Mouse (Mus musculus): ENCODE results near the gene Tor1b.
"Not testable (repeated sequence)": the region's sequence is repeated elsewhere in the genome, so short reads cannot be mapped to it uniquely, and the experiment has no call there.

The Tor1b gene

DNA sequence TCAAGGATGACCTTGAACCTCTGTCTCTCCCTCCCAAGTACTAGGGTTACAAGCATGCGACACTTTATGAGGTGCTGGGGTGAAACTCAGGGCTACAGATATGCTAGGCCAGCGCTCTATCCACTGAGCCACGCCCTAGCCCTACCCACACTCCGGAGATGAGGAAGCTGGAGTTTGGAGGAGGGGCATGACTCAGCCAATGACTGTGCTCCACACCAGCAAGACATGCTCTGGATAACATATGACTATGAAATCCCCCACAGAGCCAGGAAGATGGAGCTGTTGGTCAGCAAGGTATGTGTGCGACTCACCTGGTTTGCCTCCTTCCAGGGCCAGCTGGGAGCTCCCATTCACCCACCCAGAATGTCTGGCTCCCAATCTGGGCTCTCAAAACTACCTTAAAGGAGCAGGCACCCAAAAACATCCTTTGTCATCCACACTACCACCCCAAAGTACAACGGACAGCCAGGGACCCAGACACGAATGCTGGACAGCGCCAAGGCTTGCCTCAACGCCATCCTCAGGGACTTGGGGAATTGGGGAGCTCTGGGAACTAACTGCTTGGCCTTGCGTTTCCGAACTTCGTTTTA lies 23.8 kb upstream of the Tor1b start:
- in situ Hi-C loops (cut with MboI; ENCODE audit: low pct_unique_long_range_greater_than_20kb in 1 of 2, low sequenced_read_pairs in 2 of 2, unreplicated experiment in 1 of 2) = no loop called here

DNA sequence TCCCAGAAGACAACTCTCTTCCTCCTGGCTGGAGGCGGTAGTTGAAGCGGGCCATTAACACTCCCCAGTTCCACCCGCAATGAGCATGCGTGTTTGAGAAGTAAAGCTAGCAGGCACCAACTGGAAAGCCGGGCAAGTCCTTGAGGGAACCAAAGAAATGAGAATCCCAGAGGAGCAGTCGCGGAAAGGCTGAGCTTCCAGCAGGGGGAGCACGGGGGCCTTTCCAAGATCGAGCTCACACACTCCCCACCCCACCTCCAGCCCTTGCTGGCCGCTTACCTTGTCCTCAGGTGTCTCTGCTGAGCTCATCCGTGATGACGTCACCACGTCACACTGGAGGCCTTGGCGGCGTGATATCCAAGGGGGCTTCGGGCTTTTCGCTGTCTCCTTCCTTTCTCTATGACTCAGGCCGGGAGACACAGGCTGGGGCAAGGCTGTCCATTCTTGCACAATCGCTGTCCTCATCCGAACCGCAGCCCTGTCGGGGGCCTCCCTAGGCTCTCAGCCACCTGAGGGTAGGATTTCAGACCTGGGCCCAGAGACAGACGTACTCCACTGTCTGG lies 23.2 kb upstream of the Tor1b start, which contains the start of gene Ptges:
Gene Ptges, minus strand, starts transcription at position 381 of the 563 bp plus-strand sequence.
- in situ Hi-C loops (cut with MboI; ENCODE audit: low pct_unique_long_range_greater_than_20kb in 1 of 2, low sequenced_read_pairs in 2 of 2, unreplicated experiment in 1 of 2) = loop anchor here (5.0 to 10.0 kb wide), 4 partner anchors 37 to 105 kb away; no protein-coding TSS in a partner anchor

DNA sequence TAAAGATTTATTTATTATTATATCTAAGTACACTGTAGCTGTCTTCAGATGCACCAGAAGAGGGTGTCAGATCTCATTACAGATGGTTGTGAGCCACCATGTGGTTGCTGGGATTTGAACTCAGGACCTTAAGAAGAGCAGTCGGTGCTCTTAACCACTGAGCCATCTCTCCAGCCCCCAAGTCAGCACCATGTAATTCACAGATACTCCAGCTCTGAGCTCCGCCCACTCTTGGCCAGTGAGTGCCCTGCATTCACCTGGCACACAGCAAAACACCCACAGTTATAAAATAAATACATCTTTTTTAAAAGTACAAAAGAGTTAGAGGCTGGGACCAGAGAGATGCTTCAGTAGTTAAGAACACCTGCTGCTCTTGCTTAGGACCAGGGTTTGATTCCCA lies 21.9 kb upstream of the Tor1b start:
- in situ Hi-C loops (cut with MboI; ENCODE audit: low pct_unique_long_range_greater_than_20kb in 1 of 2, low sequenced_read_pairs in 2 of 2, unreplicated experiment in 1 of 2) = loop anchor here (5.0 to 10.0 kb wide), 4 partner anchors 39 to 106 kb away; no protein-coding TSS in a partner anchor

DNA sequence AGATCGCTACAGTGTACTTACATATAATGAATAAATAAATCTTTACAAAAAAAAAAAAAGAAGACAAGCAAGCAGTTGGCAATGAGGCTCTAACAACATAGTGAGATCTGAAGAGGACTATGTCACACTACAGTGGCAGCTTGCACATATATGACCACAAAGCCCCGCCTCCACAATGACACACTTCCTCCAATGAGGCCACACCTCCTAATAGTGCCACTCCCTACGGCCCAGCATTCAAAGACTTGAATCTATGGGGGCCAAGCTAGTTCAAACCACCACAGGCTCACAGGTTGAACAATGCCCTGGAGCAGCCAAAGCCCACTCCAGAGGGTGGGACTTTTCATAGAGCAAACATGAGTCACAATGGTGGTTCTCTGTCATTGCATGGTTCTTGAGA lies 20.8 kb upstream of the Tor1b start:
- in situ Hi-C loops (cut with MboI; ENCODE audit: low pct_unique_long_range_greater_than_20kb in 1 of 2, low sequenced_read_pairs in 2 of 2, unreplicated experiment in 1 of 2) = loop anchor here (5.0 to 10.0 kb wide), 4 partner anchors 40 to 107 kb away; no protein-coding TSS in a partner anchor

DNA sequence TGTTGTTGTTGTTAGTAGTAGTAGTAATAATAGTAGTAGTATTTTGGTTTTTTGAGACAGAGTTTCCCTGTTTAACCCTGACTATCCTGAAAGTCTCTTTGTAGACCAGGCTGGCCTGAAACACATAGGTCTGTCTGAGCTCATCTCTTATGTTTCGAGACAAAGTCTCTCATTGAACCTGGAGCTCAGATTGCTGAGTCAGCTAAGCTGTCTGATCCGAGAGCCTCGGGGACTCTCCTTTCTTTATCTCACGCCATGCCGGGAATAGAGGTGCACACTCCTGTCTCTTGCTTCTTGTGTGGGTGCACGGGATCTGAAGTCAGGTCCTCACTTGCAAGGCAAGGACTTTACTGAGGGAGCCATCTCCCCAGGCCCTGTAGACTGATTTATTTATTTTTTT lies 19.7 kb upstream of the Tor1b start:
- in situ Hi-C loops (cut with MboI; ENCODE audit: low pct_unique_long_range_greater_than_20kb in 1 of 2, low sequenced_read_pairs in 2 of 2, unreplicated experiment in 1 of 2) = loop anchor here (5.0 to 10.0 kb wide), 4 partner anchors 41 to 108 kb away; no protein-coding TSS in a partner anchor

DNA sequence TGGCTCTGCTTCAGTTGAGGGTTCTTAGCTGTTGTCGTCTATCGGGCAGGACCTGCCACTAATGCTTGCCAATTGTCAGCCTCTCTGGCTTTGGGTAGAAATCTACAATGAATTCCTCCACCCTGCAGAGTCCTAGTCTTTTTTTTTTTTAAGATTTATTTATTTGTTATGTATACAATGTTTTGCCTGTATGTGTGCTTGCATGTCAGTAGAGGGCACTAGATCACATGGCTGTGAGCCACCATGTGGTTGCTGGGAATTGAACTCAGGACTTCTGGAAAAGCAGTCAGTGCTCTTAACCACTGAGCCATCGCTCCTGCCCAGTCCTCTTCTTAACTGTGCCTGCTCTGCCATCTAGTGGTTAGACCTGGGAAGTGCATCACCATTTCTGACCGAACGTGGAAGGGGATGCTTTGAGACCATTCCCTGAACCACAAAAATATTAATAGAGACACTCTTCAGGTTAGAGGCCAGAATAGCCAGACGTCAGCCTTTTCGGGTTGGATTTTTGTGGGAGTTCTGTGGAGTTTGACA lies 18.8 kb upstream of the Tor1b start:
- in situ Hi-C loops (cut with MboI; ENCODE audit: low pct_unique_long_range_greater_than_20kb in 1 of 2, low sequenced_read_pairs in 2 of 2, unreplicated experiment in 1 of 2) = loop anchor here (5.0 to 10.0 kb wide), 4 partner anchors 42 to 109 kb away; no protein-coding TSS in a partner anchor

DNA sequence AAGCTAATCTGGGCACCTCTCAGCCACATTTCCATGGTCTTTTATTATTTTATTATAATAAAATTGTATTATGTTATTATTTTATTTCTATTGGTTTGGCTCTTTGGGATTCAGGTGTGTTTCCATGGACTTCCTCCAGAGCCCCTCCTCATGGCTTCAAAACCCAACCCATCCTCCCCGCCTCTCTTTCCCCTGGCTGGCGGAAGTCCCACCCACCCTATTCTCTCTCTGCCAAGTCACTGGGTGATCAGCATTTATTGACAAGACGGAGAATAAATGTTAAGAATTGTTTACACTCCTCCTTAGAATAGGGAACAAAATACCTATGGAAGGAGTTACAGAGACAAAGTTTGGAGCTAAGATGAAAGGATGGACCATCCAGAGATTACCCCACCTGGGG lies 16.0 kb upstream of the Tor1b start:
- in situ Hi-C loops (cut with MboI; ENCODE audit: low pct_unique_long_range_greater_than_20kb in 1 of 2, low sequenced_read_pairs in 2 of 2, unreplicated experiment in 1 of 2) = loop anchor here in 1 of 2 experiments (10.0 kb wide), 1 partner anchor 112 kb away; no protein-coding TSS in a partner anchor

DNA sequence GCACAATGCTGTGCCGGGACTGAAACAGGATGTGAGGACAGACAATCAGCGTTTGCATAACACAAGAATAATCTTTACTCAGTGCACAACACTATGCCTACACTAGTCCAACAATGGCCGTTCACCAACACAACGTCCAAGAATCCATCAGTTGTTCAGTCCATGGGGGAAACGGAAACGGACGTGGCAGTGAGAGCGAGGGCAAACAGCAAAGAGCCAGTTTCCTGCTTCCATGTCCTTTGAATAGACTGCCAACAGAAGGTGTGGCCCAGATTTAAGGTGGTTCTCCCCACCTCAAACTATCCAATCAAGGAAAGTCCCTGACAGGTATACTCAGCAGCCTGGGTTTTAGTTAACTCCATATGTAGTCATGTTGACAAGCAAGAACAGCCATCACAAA lies 15.0 kb upstream of the Tor1b start:
- in situ Hi-C loops (cut with MboI; ENCODE audit: low pct_unique_long_range_greater_than_20kb in 1 of 2, low sequenced_read_pairs in 2 of 2, unreplicated experiment in 1 of 2) = loop anchor here in 1 of 2 experiments (10.0 kb wide), 1 partner anchor 113 kb away; no protein-coding TSS in a partner anchor

DNA sequence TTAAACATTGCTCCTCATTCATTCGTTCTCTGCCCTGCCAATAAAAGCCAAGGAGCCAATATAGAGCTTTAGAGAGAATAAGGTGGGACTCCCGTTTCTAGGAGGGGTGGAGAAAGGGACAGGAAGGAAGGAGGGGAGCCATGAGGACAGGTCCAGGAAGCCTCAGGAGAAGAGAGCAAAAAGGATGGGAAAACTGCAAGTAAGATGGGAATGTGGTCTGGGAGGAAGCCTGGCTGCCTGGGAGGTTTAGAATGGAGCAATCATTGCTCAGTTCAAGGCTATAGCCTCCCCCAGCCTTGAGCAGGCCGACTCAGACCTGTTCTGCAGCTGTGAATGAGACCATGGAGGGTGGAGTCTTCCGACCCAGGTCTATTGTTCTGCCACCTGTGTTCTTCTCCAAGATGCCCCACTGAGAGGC lies 14.2 kb upstream of the Tor1b start:
- in situ Hi-C loops (cut with MboI; ENCODE audit: low pct_unique_long_range_greater_than_20kb in 1 of 2, low sequenced_read_pairs in 2 of 2, unreplicated experiment in 1 of 2) = loop anchor here in 1 of 2 experiments (10.0 kb wide), 1 partner anchor 114 kb away; no protein-coding TSS in a partner anchor

DNA sequence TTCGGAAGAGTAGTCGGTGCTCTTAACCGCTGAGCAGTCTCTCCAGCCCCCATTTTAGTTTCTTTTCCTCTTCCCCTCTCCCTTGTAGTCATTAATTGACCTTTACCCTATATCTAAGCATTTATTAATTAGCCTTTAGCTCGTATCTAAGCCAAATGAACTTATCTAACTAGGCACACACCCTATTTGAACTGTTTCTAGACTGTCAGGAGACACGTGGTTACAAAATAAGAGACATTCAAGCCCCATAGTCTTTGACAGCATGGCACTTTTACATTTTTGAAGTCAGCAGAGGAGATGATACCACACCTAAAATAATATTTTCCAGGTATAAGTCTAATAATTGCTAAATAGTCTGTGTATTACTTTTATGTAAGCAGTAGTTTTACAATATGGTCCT lies 11.2 kb upstream of the Tor1b start:
- in situ Hi-C loops (cut with MboI; ENCODE audit: low pct_unique_long_range_greater_than_20kb in 1 of 2, low sequenced_read_pairs in 2 of 2, unreplicated experiment in 1 of 2) = no loop called here

DNA sequence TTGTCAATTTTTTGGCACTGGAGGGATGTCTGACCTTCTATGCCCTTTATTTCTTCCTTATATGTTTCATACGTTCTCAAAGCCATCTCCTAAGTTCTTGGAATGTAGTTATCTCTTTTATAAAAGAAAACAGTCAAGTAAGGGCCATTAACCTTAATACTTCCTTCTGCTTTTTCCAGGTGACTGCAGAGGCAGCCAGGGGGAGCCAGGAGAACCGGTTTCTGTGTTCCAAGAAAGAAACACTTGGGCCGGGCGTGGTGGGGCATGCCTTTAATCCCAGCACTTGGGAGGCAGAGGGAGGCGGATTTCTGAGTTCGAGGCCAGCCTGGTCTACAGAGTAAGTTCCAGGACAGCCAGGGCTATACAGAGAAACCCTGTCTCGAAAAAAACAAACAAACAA lies 10.6 kb upstream of the Tor1b start:
- in situ Hi-C loops (cut with MboI; ENCODE audit: low pct_unique_long_range_greater_than_20kb in 1 of 2, low sequenced_read_pairs in 2 of 2, unreplicated experiment in 1 of 2) = not testable (repeated sequence)

DNA sequence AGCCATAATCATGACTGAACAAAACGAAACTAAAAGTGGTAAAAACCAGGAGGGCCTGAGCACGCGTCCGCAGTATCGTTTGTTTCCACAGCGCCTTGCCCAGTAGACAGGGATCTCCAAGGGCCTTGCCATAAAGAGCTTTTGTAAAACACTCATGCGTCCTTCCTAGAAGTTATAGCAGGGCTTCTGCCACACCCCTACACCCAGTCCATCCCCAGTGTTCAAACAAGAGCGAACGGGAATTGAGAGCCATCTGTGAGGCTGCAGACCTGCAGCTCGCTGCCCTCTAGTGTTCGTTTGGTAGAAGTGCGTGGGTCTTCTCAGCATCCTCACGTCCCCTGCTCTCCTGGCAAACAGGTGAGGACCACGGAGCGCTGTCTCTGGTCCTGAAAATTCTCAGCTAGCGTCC lies 10.2 kb upstream of the Tor1b start:
- in situ Hi-C loops (cut with MboI; ENCODE audit: low pct_unique_long_range_greater_than_20kb in 1 of 2, low sequenced_read_pairs in 2 of 2, unreplicated experiment in 1 of 2) = no loop called here

DNA sequence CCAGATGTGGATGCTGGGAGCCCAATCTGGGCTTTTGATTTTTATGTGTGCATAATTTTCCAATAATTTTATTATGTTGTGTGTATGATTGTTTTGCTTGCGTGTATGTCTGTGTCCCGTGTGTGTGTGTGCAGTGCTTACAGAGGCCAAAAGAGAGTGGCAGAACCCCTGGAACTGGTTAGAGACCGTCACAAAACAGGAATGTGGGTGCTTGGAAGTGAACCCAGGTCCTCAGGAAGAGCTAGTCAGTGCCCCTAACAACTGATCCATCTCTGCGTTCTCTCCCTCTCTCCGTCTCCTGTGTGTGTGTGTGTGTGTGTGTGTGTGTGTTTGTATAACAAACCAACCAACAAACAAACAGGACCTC lies 319 bp upstream of the Tor1b start:
- in situ Hi-C loops (cut with MboI; ENCODE audit: low pct_unique_long_range_greater_than_20kb in 1 of 2, low sequenced_read_pairs in 2 of 2, unreplicated experiment in 1 of 2) = no loop called here

DNA sequence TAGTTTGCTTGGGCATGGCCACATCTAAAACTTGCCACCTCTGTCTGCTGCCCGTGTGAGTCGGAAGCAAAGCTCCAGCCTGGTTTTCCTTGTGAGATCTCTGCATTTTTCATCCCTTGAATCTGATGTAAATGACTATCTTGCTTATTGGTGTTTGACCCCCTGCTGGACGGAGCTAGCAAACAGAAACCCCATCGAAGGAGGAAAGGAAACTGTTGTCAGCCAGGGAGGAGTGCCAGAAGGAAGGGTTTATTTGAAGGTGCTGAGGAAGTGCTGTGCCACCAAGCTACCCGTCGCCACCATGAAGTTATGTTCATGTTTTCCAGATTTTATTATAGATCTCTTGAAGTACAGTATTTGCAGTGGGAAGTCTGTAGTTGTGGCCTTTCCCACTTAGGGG lies 2.0 kb downstream of the Tor1b start:
- in situ Hi-C loops (cut with MboI; ENCODE audit: low pct_unique_long_range_greater_than_20kb in 1 of 2, low sequenced_read_pairs in 2 of 2, unreplicated experiment in 1 of 2) = no loop called here

DNA sequence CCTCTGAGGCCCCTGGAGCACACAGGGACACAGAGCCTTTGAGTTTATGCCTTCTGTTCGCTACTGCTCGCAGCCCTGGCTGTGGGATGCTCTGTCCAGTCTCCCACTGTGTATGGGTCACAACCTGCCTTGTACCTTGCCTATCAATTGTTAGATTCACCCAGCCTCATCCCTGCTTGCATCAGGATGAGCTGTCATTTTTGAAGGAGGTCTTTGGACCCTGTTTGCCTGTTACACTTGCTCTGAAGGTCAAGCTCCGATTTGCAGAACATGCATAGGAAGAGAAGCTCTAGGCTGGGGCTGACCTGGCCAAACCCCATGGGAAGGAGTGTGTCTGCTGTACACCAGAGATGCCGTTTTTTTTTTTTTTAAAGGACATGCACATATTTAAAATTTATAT lies 4.8 kb downstream of the Tor1b start:
- in situ Hi-C loops (cut with MboI; ENCODE audit: low pct_unique_long_range_greater_than_20kb in 1 of 2, low sequenced_read_pairs in 2 of 2, unreplicated experiment in 1 of 2) = no loop called here

DNA sequence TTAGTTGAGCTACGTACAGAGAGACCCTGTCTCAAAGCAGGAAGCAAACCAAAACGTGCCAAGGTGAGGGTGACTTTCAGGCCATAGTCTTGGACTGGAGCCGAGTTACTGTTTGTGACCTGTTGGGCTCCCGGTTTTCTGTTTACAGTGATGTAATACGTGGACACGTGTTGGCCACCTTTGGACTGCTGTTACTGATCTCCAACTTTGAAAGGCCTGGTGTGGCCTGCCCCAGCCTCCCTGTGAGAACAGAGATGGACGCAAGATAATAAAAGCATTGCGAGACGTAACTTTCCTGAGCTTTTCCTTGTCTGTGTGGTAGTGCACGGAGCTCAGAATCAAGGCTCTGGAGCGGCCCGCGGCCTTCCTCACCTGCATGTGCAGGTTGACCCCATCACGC lies 6.0 kb downstream of the Tor1b start:
- in situ Hi-C loops (cut with MboI; ENCODE audit: low pct_unique_long_range_greater_than_20kb in 1 of 2, low sequenced_read_pairs in 2 of 2, unreplicated experiment in 1 of 2) = no loop called here

DNA sequence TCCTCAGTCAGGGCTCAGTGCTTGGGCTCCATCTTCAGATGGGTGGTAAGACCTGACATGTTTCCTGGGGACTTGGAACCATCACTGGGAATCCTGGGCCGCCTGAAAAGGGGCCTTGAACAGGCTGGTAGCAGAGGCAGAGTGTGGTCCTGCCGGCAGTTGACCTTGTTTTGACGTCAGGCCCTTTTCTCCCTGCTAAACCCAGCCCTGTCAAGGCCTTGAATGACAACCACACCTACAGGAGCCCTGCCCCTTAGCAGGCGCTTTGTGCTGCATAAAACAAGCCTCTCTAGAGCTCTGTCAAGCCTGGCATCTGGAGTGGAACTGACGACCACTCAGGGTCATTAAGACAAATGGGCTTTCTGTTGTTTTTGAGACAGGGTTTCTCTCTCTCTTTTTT lies 7.1 kb downstream of the Tor1b start:
- in situ Hi-C loops (cut with MboI; ENCODE audit: low pct_unique_long_range_greater_than_20kb in 1 of 2, low sequenced_read_pairs in 2 of 2, unreplicated experiment in 1 of 2) = no loop called here

DNA sequence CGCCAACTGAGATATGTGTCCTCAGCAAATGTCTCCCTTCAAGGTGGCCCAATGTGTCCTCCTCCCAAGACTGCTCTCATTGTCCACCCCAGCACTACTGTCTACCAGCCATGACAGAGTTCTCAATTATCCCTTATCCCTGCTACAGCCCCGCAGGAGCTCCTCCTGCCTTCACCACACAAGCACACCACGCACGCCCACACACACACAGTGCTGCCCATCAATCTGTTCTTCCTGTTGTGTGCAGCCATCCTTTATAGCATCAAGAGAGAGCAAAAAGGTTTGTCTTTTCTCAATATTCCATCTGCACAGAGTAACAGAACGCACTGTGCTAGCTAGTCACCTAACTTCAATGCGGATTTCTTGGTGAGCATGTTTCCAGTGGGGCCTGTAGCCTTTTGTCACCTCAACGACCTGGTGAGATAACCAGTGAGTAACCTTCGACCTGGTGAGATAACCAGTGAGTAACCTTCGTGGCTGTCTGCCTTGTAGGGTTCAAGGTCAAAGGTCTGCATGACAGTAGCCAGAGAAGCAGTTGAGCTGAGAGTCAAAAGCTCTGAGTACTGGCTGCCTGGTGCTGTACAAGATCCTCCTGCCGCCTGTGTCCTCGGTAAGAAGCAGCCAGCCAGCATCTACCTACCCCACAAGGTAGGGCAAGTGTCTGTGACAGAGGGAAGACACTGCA lies 10.0 kb downstream of the Tor1b start:
- in situ Hi-C loops (cut with MboI; ENCODE audit: low pct_unique_long_range_greater_than_20kb in 1 of 2, low sequenced_read_pairs in 2 of 2, unreplicated experiment in 1 of 2) = no loop called here

DNA sequence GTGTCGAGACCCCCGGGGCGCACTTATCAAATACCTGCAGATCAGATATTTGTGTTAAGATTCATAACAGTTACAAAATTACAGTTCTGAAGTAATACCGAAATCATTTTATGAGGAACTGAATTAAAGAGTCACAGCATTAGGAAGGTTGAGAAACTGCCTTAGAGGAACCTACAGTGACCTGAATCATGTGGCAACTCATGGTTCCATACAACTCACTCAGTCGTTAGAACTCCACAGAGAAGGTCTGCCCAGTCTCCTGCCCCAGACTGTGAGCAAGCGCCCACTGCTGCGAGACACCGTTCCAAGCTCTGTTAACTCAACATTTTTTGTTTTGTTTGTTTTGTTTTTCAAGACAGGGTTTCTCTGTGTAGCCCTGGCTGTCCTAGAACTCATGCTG lies 12.9 kb downstream of the Tor1b start:
- in situ Hi-C loops (cut with MboI; ENCODE audit: low pct_unique_long_range_greater_than_20kb in 1 of 2, low sequenced_read_pairs in 2 of 2, unreplicated experiment in 1 of 2) = no loop called here
